Mouse (Mus musculus) brain, embryonic 14.5 days (tissue): Measurements from ENCODE around the gene Phactr1.

Source experiments
- CTCF ChIP-seq: fragments of 200-500 bp; IDR thresholded peaks from 2 replicates; pipeline ENCODE4 v1.5.1; 2012; ENCODE audit warnings: inconsistent platforms, mild to moderate bottlenecking, moderate library complexity, borderline replicate concordance; ENCODE audit not compliant: insufficient read depth, insufficient read length; ENCODE audit errors: extremely low read depth
- POLR2A ChIP-seq: fragments of 200-500 bp; IDR thresholded peaks from 2 replicates; pipeline ENCODE4 v1.6.1; 2012; ENCODE audit warnings: mild to moderate bottlenecking, inconsistent platforms, borderline replicate concordance; ENCODE audit not compliant: poor library complexity, insufficient read depth, insufficient read length, severe bottlenecking; ENCODE audit errors: extremely low read depth

- no peak for TF ChIP-seq CTCF
- no peak for TF ChIP-seq POLR2A
Observed at GRCm38 (mm10) chr13:42709611-42710331, 29.3 kb downstream of the Phactr1 start.
